Mouse (Mus musculus) erythroblast, embryonic 14.5 days (primary cell): ENCODE measurements around the gene C87436. TPM values are rescaled to one million over a fixed set of nuclear protein-coding genes. Genes with fewer than 3 reads are reported as not detected.

ENCODE experiments used
- H3K27me3 ChIP-seq: 2 replicates; pipeline ENCODE4 v1.6.1; 2012; ENCODE audit warnings: inconsistent platforms; ENCODE audit not compliant: control insufficient read depth
- H3K36me3 ChIP-seq: 2 replicates; pipeline ENCODE4 v1.6.1; 2012; ENCODE audit warnings: mild to moderate bottlenecking, inconsistent platforms; ENCODE audit not compliant: control insufficient read depth
- H3K4me1 ChIP-seq: 2 replicates; pipeline ENCODE4 v1.6.1; 2012; ENCODE audit warnings: inconsistent platforms; ENCODE audit not compliant: control insufficient read depth
- H3K4me3 ChIP-seq: replicated peaks from 2 replicates; pipeline ENCODE3; 2012; ENCODE audit warnings: moderate library complexity, mild to moderate bottlenecking, inconsistent platforms
- H3K9me3 ChIP-seq: 2 replicates; pipeline ENCODE4 v1.6.1; 2012; ENCODE audit warnings: low read length, inconsistent platforms, mixed read lengths; ENCODE audit not compliant: control insufficient read depth
- GATA1 ChIP-seq: IDR thresholded peaks from 2 replicates; pipeline ENCODE4 v1.6.1; 2012; ENCODE audit warnings: low read length, inconsistent platforms, mixed read lengths
- TAL1 ChIP-seq: IDR thresholded peaks from 3 replicates; pipeline ENCODE4 v1.6.1; 2012; ENCODE audit warnings: low read length, inconsistent platforms, mixed read lengths
- polyA plus RNA-seq: library from polyadenylated mRNA; stranded (reverse); fragments of >175 nt; gene quantifications from 2 replicates; pipeline ENCODE4 v1.2.3, GENCODE M21; 2012

Gene C87436
- polyA plus RNA-seq, 1 experiment, result 0.84 TPM

GRCm38 (mm10) chr6:86406306-86406705 lies 31.9 kb upstream of the C87436 start:
- no peak for TF ChIP-seq TAL1
- TF ChIP-seq GATA1, result no peak
- H3K27me3 ChIP-seq, result no peaks in the 10 kb centered on the region
- H3K9me3 ChIP-seq, result no peaks in the 10 kb centered on the region
- no peak overlapping the region for H3K4me3 ChIP-seq
- H3K4me1 ChIP-seq, result peaks cover 29% of the 10 kb centered on the region
- H3K36me3 ChIP-seq, result peaks cover 13% of the 10 kb centered on the region

- no peaks in the 10 kb centered on the region for H3K27me3 ChIP-seq
- H3K9me3 ChIP-seq, result no peaks in the 10 kb centered on the region
- TF ChIP-seq TAL1 (no peak), GATA1 (no peak)
- no peaks in the 10 kb centered on the region for H3K4me1 ChIP-seq
- H3K36me3 ChIP-seq, result peaks cover 67% of the 10 kb centered on the region
- H3K4me3 ChIP-seq, result no peak overlapping the region
These were observed 19.5 kb upstream of the C87436 start for GRCm38 (mm10) chr6:86418711-86419110.

- H3K4me3 ChIP-seq, result no peak overlapping the region
- H3K36me3 ChIP-seq, result peaks cover 68% of the 10 kb centered on the region
- no peaks in the 10 kb centered on the region for H3K9me3 ChIP-seq
- H3K4me1 ChIP-seq, result no peaks in the 10 kb centered on the region
- no peak for TF ChIP-seq GATA1
- TF ChIP-seq TAL1, result no peak
- no peaks in the 10 kb centered on the region for H3K27me3 ChIP-seq
These were observed 18.9 kb upstream of the C87436 start for GRCm38 (mm10) chr6:86419239-86419638.

- TF ChIP-seq TAL1 (no peak), GATA1 (no peak)
- peaks cover 73% of the 10 kb centered on the region for H3K36me3 ChIP-seq
These were observed 17.7 kb upstream of the C87436 start for GRCm38 (mm10) chr6:86420491-86420890.

GRCm38 (mm10) chr6:86426358-86426757 lies 11.8 kb upstream of the C87436 start, which contains the start of gene Gm44790:
Gene Gm44790, plus strand, starts transcription at chr6:86426658.
- TF ChIP-seq GATA1, result no peak
- TF ChIP-seq TAL1, result no peak
- Histone ChIP-seq H3K4me3 (no peak within 1 kb of the TSS), H3K9me3 (no peaks in the 10 kb centered on the region), H3K4me1 (no peaks in the 10 kb centered on the region), H3K36me3 (peaks cover 59% of the 10 kb centered on the region), H3K27me3 (no peaks in the 10 kb centered on the region)

More at GRCm38 (mm10) chr6:86420491-86420890, 17.7 kb upstream of the C87436 start:
- H3K4me3 ChIP-seq, result no peak overlapping the region
- no peaks in the 10 kb centered on the region for H3K9me3 ChIP-seq
- H3K27me3 ChIP-seq, result no peaks in the 10 kb centered on the region
- no peaks in the 10 kb centered on the region for H3K4me1 ChIP-seq

GRCm38 (mm10) chr6:86431531-86431930 lies 6.6 kb upstream of the C87436 start:
- no peak for TF ChIP-seq GATA1
- no peak for TF ChIP-seq TAL1
- peaks cover 54% of the 10 kb centered on the region for H3K36me3 ChIP-seq
- H3K27me3 ChIP-seq, result no peaks in the 10 kb centered on the region
- H3K4me1 ChIP-seq, result peaks cover 2% of the 10 kb centered on the region; the same call in 1 of the 2 replicates
- H3K4me3 ChIP-seq, result no peak overlapping the region
- H3K9me3 ChIP-seq, result no peaks in the 10 kb centered on the region

- no peaks in the 10 kb centered on the region for H3K27me3 ChIP-seq
- TF ChIP-seq GATA1, result no peak
- no peak for TF ChIP-seq TAL1
- H3K36me3 ChIP-seq, result peaks cover 35% of the 10 kb centered on the region
- H3K9me3 ChIP-seq, result no peaks in the 10 kb centered on the region
- no peak overlapping the region for H3K4me3 ChIP-seq
- H3K4me1 ChIP-seq, result peaks cover 10% of the 10 kb centered on the region
These were observed 4.5 kb upstream of the C87436 start for GRCm38 (mm10) chr6:86433696-86434095.

GRCm38 (mm10) chr6:86437711-86438110 lies 463 bp upstream of the C87436 start:
- peak overlapping the region; percentile 74 for H3K4me3 ChIP-seq
- no peaks in the 10 kb centered on the region for H3K27me3 ChIP-seq
- H3K9me3 ChIP-seq, result no peaks in the 10 kb centered on the region
- peaks cover 23% of the 10 kb centered on the region for H3K4me1 ChIP-seq
- H3K36me3 ChIP-seq, result peaks cover 33% of the 10 kb centered on the region
- TF ChIP-seq GATA1 (no peak), TAL1 (no peak)

GRCm38 (mm10) chr6:86439119-86439496 lies 934 bp downstream of the C87436 start:
- peaks cover 38% of the 10 kb centered on the region for H3K36me3 ChIP-seq
- peaks cover 23% of the 10 kb centered on the region for H3K4me1 ChIP-seq
- H3K9me3 ChIP-seq, result no peaks in the 10 kb centered on the region
- no peaks in the 10 kb centered on the region for H3K27me3 ChIP-seq
- peak overlapping the region; percentile 74 for H3K4me3 ChIP-seq
- TF ChIP-seq TAL1, result no peak
- TF ChIP-seq GATA1, result no peak

- TF ChIP-seq GATA1 (no peak), TAL1 (no peak)
- Histone ChIP-seq H3K4me3 (peak overlapping the region; percentile 74), H3K36me3 (peaks cover 39% of the 10 kb centered on the region), H3K4me1 (peaks cover 23% of the 10 kb centered on the region), H3K9me3 (no peaks in the 10 kb centered on the region), H3K27me3 (no peaks in the 10 kb centered on the region)
These were observed 1.4 kb downstream of the C87436 start for GRCm38 (mm10) chr6:86439531-86439930.
